Mouse (Mus musculus) spleen, adult 2 months (tissue): ENCODE data around the gene Sez6l2. TPM values are rescaled to one million over a fixed set of nuclear protein-coding genes. Genes with fewer than 3 reads are reported as not detected.
A peak's percentile ranks its signal among the peaks of the same experiment; 100 is the strongest.
"Not testable (repeated sequence)": the region's sequence is repeated elsewhere in the genome, so short reads cannot be mapped to it uniquely, and the experiment has no call there.

Experiments used
- DNase-seq, 2 experiments: peaks; one replicate each; pipeline versions ENCODE4 v3.0.0 to v3.0.0-alpha.2; 2012 to 2021; ENCODE audit warnings: low spot score in 2 of 2, low read depth in 1 of 2
- H3K27ac ChIP-seq: fragments of 200-500 bp; 2 replicates; pipeline ENCODE4 v1.5.1; 2012; ENCODE audit warnings: low read length, inconsistent platforms; ENCODE audit not compliant: insufficient read depth
- H3K27me3 ChIP-seq: fragments of 200-500 bp; 2 replicates; pipeline ENCODE4 v1.6.1; 2012; ENCODE audit warnings: mild to moderate bottlenecking, moderate library complexity, low read length, inconsistent platforms; ENCODE audit not compliant: control insufficient read depth, insufficient read depth
- H3K36me3 ChIP-seq: fragments of 200-500 bp; 2 replicates; pipeline ENCODE4 v1.6.1; 2012; ENCODE audit warnings: mild to moderate bottlenecking, low read length, inconsistent platforms; ENCODE audit not compliant: control insufficient read depth, insufficient read depth
- H3K4me1 ChIP-seq: fragments of 200-500 bp; 2 replicates; pipeline ENCODE4 v1.6.1; 2011; ENCODE audit warnings: inconsistent platforms; ENCODE audit not compliant: control insufficient read depth, insufficient read depth, insufficient read length
- H3K4me3 ChIP-seq: fragments of 200-500 bp; 2 replicates; pipeline ENCODE4 v1.5.1; 2011; ENCODE audit warnings: mild to moderate bottlenecking, inconsistent platforms; ENCODE audit not compliant: insufficient read depth, insufficient read length; ENCODE audit errors: extremely low read depth
- CTCF ChIP-seq: fragments of 200-500 bp; IDR thresholded peaks from 2 replicates; pipeline ENCODE4 v1.5.1; 2011; ENCODE audit warnings: mild to moderate bottlenecking, inconsistent platforms; ENCODE audit not compliant: insufficient read depth, insufficient read length, insufficient replicate concordance; ENCODE audit errors: extremely low read depth
- POLR2A ChIP-seq: fragments of 200-500 bp; IDR thresholded peaks from 2 replicates; pipeline ENCODE4 v1.6.1; 2011; ENCODE audit warnings: low read depth, low read length, inconsistent platforms
- WGBS: fragments of 180-500 bp; shearing (Covaris S2); methylation state at CpG from one replicate; pipeline ENCODE4 v1.1.7; 2018; 5-methylcytosine and 5-hydroxymethylcytosine counted together
- polyA plus RNA-seq: library from polyadenylated mRNA; depleted of rRNA; stranded (reverse); fragments of >200 nt; gene quantifications from 2 replicates; pipeline ENCODE4 v1.2.3, GENCODE M21; 2012; rRNA removed

The Sez6l2 gene
- 2.4 and 2.9 TPM in 2 replicates for polyA plus RNA-seq

- peaks cover 7% of the 10 kb centered on the region; the same call in 1 of the 2 replicates for H3K4me1 ChIP-seq
These were observed at the start of gene Sez6l2 for GRCm38 (mm10) chr7:126949793-126950646. Gene Sez6l2 (plus strand): TSS chr7:126950563.

DNA sequence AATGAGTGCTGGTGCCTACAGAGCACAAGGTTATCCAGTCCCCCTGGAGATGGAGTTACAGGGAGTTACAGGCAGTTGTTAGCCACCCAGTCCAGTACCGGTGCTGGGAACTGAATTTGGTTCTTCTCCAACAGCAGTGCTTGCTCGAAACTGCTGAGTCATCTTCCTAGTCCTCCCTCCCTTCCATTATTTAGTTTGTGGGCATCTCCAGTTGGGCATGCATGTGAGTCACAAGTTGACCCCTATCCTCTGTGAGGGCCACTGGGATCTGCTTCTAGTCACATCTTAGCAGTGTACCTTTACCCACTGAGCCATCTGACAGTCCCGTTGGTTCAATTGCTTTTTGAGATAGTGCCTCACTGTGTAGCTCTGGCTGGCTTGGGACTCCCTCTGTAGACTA is 44.8 kb upstream of the Sez6l2 start:
- TF ChIP-seq POLR2A (no peak), CTCF (no peak)
- Histone ChIP-seq H3K36me3 (no peaks in the 10 kb centered on the region), H3K4me3 (no peak overlapping the region), H3K4me1 (no peaks in the 10 kb centered on the region), H3K27me3 (no peaks in the 10 kb centered on the region), H3K27ac (no peak overlapping the region)
- WGBS = 59% methylated on average over 3 of the region's 3 CpGs
- no peak for DNase-seq

More at GRCm38 (mm10) chr7:126949793-126950646, at the start of gene Sez6l2:
- Histone ChIP-seq H3K4me3 (peak within 1 kb of the TSS; percentile 44; the same call in 1 of the 2 replicates), H3K27me3 (peaks cover 7% of the 10 kb centered on the region; the same call in 1 of the 2 replicates), H3K36me3 (peaks cover 4% of the 10 kb centered on the region), H3K27ac (no peak within 1 kb of the TSS)
- whole genome bisulfite sequencing = 3% methylated on average over 42 of the region's 42 CpGs
- peak; percentile 45 to 79 for DNase-seq
- TF ChIP-seq CTCF = no peak
- TF ChIP-seq POLR2A = no peak

GRCm38 (mm10) chr7:126914844-126915243 is 35.5 kb upstream of the Sez6l2 start:
- Histone ChIP-seq H3K27ac (no peak overlapping the region), H3K4me1 (no peaks in the 10 kb centered on the region), H3K27me3 (no peaks in the 10 kb centered on the region), H3K36me3 (no peaks in the 10 kb centered on the region), H3K4me3 (no peak overlapping the region)
- no peak for DNase-seq
- 80% methylated on average over 3 of the region's 3 CpGs for WGBS
- no peak for TF ChIP-seq POLR2A
- no peak for TF ChIP-seq CTCF

- not testable (repeated sequence) for H3K27me3 ChIP-seq, H3K36me3 ChIP-seq, H3K4me3 ChIP-seq, H3K27ac ChIP-seq, DNase-seq, H3K4me1 ChIP-seq
- 62% methylated on average over 4 of the region's 4 CpGs for WGBS
These were observed 32.0 kb upstream of the Sez6l2 start for GRCm38 (mm10) chr7:126918356-126918755.

DNA sequence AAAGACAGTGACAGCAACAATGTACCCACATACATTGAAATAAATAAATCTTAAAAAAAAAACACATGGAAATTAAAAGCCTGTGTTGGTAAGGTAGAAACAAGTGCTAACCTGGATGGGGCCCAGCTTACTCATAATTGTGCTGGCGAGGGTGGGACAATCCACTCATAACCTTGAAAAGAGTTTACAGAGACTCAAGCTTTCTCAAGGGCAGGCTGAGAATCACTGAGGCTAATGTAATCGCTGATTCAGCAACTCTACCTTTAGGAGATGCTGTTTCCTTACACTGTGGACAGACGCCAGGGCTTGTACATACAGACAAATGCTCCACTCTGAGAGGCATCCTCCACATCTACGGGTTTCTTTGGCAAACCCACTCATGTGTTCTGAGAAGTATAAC is 30.4 kb upstream of the Sez6l2 start:
- H3K4me1 ChIP-seq = no peaks in the 10 kb centered on the region
- TF ChIP-seq CTCF (no peak), POLR2A (no peak)
- WGBS = 85% methylated on average over 4 of the region's 4 CpGs
- H3K27me3 ChIP-seq = no peaks in the 10 kb centered on the region
- H3K36me3 ChIP-seq = no peaks in the 10 kb centered on the region
- no peak for DNase-seq
- H3K4me3 ChIP-seq = no peak overlapping the region
- no peak overlapping the region for H3K27ac ChIP-seq

DNA sequence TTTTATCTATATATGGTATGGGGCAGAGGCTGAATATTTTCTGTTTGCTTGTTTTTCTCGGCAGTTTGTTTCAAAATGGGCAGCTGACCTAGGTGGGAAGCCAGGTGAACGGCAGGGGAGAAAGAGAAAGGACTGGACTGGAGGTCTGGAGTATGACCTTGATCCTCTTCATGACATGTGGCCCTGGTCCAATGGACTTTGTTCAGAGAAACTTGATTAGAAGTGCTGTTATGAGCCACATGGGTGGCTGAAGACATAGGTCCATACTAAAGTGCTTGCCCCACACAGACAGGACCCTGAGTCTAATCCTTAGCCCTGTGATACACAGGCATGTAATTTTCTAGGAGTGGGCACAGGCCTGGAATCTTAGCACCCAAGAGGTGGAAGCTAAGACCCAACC is 28.8 kb upstream of the Sez6l2 start:
- Histone ChIP-seq H3K27ac (no peak overlapping the region), H3K27me3 (no peaks in the 10 kb centered on the region), H3K4me1 (no peaks in the 10 kb centered on the region), H3K36me3 (no peaks in the 10 kb centered on the region), H3K4me3 (no peak overlapping the region)
- no peak for TF ChIP-seq POLR2A
- no peak for TF ChIP-seq CTCF
- 83% methylated on average over 2 of the region's 2 CpGs for WGBS
- no peak for DNase-seq

GRCm38 (mm10) chr7:126922624-126923060 is 27.7 kb upstream of the Sez6l2 start, which contains the start of gene Tmem219:
Gene Tmem219 (minus strand): TSS chr7:126922917.
- Histone ChIP-seq H3K4me3 (no peak within 1 kb of the TSS), H3K4me1 (no peaks in the 10 kb centered on the region), H3K36me3 (no peaks in the 10 kb centered on the region), H3K27ac (no peak within 1 kb of the TSS), H3K27me3 (no peaks in the 10 kb centered on the region)
- TF ChIP-seq POLR2A = no peak
- no peak for TF ChIP-seq CTCF
- no peak for DNase-seq
- 83% methylated on average over 5 of the region's 5 CpGs for WGBS
